Mouse (Mus musculus) urinary bladder, postnatal 14 days (tissue): ENCODE data around the gene Jakmip3.

ENCODE experiments used
- DNase-seq: peaks from one replicate; pipeline ENCODE4 v3.0.0; 2021; ENCODE audit warnings: low spot score

Jakmip3 gene

DNA sequence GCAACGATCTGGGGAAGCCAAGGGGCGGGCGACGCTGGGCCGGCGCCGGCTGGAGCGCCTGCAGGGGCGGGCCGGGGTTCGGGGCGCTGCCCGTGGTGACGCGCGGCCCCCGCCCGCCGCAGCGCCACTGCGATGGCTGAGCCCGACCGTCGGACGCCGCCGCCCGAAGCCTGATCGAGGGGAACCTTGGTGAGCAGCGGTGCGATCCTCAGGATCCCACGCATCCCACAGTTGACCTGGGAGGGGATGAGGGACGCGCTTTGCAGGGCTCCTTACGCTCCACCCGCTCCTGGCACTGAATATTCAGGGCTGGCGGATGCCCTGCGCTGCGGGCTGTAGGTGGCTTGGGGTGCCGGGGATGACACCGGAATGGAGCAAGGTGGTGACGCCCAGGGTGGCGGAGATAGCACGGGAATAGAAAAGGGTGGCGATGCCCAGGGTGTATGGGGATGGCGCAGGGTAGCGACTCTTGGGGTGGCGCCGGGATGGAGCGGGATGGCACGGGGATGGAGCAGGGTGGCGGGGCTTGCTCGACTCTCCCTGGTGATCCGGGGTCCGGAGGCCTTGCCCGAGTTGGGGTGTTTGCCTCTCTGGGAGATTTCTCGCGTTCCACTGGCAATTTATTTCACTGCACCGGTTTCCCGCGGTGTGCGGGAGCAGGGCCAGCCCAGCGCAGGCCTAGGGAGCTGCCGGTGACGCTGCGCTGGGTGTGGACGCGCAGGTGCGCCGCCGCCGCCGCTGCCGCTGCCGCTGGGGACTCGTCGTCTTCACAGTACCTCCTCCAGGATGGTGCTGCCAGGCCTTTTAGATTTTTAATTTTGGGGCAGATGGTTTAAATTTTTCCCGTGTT, at the start of gene Jakmip3:
Gene Jakmip3 (plus strand): TSS at position 119 of the 850 bp plus-strand sequence.
- no peak for DNase-seq

DNA sequence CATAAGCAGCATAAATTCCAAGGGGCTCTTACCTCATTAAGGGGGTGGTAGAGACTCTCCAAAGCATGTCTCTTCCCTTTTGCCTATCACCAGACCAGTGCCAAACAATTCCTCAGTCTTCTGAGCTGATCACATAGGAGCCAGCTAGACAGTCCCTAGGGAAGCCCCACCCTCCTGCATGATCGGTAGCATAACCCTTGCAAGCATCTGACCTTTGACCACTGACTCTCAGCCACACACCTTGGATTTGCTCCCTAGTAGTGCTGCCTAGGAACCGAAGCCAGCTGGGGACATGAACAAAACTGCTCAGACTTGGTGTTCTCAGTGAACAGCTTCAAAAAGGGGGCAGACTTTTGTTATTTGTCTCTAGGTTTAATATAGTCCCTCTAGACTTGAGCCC, 42.4 kb upstream of the Jakmip3 start:
- no peak for DNase-seq

- no peak for DNase-seq
Observed at GRCm38 (mm10) chr7:138898743-138899142, 41.8 kb upstream of the Jakmip3 start.

DNA sequence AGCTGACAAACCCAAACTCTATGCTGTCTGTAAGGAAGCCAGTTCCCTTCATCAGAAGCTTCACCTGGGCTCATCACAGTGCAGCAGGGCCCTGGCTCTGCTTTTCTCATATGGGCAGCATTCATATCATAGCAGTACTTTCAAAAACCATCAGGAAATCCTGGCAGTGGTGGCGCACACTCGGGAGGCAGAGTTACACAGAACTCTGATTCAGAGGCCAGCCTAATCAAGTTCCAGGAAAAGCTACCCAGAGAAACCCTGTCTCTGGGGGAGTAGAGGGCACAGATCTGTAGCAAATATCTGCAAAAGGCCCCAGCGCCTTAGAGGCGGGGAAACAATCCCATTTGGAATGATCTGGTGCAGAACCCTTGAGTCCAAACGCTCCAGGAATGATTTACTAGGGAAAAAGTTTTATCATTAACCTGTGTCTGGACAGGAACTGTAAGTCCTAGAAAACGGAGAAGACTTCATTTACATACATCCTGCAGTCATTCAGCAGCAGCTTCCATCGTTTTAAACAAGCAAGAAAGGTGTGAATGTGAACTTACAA, 36.6 kb upstream of the Jakmip3 start:
- no peak for DNase-seq

DNA sequence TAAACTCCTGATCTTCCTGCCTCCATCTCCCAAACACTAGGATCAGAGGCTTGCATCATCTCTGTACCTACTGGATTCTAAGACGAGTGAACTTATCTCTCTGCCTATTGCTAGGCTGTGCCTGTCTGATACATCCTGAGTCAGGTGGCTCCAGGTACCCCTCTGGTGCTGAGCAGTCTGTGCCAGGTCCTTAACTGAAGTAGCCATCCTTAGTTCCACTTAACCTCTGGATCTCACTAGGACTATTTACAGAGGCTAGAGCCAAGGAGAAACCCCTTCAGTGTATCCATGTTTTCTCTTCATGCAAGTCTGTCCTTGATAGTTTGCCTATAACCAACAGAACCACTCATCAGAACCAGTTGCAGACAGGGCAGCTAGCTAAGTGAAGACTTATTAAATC, 34.1 kb upstream of the Jakmip3 start:
- DNase-seq = no peak

GRCm38 (mm10) chr7:138907043-138907442, 33.5 kb upstream of the Jakmip3 start:
- peak; percentile 45 for DNase-seq

DNA sequence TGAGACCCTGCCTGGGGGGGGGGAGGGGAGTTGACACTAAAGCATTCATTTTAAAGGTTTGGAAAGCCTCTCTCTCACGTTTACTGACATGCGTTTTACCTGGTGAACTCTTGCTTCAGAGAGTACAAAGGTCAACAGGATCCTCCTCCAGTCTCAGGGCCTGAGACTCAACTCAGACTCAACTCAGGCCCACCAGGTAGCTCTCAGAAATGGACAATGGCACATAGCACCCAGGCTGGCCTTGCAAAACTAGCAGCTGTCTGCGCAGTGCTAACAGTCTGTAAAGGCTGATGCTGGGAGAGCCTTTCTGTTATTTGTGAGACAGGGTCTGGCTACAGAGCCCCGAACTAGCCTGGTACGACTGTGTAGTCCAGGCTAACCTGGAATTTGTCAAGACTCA, 32.6 kb upstream of the Jakmip3 start:
- DNase-seq = no peak

DNA sequence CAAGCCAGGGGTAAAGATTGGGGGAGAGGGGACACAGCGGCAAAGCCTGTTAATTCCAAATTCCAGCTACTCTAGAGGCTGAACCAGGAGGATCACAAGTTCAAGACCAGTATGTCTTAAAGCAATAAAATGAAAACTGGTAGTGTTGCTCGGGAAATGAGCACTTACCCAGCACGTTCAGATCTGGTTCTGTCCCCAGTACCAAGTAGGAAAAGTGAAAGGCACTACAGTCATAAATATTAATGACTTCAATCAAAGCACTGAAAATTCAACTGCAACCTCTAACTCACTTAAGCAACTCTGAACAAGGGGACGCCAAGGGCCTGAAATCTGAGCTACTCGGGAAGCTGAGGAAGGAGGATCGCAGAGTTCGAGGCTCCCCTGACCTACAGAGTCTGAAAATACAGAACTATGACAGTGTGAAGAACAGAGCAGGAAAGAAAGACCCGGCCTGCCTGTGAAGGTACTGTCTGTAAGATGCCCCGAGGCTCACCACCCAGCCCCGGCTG, 31.7 kb upstream of the Jakmip3 start:
- no peak for DNase-seq

- peak; percentile 88 for DNase-seq
Observed at GRCm38 (mm10) chr7:138909277-138910192, 31.0 kb upstream of the Jakmip3 start, which contains the start of gene Bnip3. Gene Bnip3, minus strand, starts transcription at chr7:138909519.

DNA sequence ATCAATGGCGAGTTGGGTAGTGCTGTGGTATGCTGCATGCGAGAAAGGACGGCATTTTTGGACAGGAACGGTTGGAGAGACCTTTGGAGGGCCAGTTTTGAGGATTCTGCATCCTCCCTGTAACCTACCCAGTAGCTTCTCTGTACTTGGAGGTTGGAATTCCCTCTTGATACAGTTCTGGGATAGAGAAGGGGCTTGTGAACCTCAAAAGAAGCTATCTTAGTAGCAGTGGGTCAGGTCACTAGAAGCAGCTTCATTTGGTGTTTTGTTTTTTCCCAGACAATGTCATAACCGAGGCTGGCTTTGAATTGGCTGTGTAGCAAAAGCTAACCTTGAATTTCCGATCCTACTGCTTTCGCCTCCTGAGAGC, 30.4 kb upstream of the Jakmip3 start:
- DNase-seq = no peak

- DNase-seq = no peak
Observed at GRCm38 (mm10) chr7:138913616-138914015, 26.9 kb upstream of the Jakmip3 start.

DNA sequence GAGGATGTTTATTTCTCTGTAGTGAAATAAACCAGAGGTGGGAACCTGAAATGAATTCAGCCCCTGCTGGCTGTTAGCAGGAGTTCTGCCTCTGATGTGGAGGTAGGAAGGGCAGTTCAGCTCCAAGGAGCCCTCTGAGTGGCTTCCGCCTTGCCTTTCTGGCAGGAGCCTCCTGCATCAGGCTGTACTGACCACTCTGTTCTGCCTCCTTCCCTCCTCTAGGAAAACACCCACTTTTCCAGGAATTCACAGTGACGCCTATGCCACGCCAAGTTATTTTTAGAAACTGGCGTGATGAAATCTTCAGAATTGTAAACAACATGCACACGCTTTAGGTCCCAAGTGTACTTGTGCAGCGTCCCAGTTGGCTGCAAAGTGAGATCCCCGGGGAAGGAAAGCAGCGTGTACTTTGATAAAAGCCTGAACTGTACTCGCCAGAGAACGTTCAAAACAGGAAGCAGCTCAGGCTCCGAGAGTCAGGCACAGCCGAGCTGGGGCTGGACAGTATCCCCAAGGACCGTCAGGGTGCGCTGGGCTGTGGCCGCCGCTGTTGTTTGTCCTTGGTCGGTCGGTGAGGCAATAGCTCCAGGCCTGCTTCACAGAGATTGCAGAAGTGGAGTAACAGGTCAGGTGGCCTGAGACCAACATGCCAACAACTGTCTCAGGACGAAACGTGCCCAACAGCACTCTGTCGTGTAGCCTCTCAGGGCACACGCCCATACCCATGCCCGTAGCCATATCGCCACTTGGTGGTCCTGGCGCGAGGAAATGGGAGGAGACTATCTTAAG, 21.2 kb upstream of the Jakmip3 start:
- peak; percentile 82 for DNase-seq

DNA sequence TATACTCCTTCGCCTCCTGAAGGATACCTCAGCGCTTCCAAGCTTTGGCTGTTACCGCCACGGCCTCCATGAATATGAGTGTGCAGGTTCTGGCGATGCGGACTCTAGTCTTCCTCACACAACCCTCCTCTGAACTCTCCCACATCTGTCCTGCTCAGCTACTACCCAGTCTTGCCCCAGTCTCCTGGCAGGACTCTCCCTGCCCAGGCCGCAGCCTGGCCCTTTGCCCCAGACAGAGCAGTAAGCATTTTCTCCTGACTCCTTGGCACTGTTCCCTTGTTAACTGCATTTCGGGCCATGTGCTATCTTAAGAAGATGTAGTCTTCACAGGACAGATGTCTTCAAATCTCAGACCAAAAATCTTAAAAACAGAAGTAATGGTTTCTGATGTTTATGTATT, 18.9 kb upstream of the Jakmip3 start:
- no peak for DNase-seq

- no peak for DNase-seq
Observed at GRCm38 (mm10) chr7:138923756-138924425, 16.6 kb upstream of the Jakmip3 start.

DNA sequence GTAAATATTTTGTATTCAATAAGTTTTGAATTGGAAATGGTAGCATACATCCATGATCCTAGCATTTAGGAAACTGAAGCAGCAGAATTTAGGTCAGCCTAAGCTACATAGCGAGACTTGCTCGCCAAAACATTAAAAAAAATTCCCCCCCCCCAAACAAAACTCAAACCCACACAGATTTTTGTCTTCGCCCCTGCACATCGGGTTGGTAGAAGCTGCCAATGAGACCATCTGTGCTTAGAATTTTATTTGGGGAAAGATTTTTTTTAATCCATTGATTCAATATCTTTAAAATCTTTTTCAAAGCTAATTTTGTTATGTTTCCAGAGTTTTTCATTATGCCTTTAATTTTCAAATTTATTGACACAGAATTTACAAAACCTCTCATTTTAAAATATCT, 12.1 kb upstream of the Jakmip3 start:
- DNase-seq = no peak

DNA sequence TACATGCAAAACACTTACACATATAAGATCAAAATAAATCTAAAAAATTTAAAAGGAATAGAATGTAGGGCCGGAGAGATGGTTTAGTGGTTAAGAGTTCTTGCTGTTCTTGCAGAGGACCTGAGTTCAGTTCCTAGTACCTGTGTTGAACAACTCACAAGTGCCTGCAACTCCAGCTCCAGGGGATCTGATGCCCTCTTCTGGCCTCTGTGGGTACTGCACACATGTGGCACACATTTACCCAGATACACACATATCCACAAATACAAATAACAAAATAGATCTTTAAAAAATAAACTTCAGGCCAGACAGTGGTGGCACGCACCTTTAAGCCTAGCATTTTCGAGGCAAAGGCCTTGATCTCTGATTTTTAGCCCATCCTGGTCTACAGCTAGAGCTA, 6.0 kb upstream of the Jakmip3 start:
- no peak for DNase-seq

- no peak for DNase-seq
Observed at GRCm38 (mm10) chr7:138938991-138939390, 1.5 kb upstream of the Jakmip3 start.

DNA sequence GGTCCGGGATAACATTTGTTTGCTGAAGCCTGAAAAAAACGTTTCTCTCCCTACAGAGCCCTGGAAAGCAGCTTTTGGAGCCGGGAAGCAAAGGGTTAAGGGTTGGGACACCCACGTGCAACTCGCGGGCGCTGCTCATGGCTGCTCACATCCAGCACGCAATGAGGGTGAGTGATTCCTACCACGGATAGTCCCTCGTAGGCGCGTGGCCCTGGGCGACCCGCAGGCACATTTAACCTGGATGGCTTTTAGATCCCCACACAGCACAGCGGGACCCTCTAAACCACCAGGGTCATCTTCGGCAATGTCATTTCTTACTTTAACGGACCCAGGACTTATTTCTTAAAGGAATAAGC, 296 bp upstream of the Jakmip3 start:
- no peak for DNase-seq

GRCm38 (mm10) chr7:138941571-138941970, 1.0 kb downstream of the Jakmip3 start:
- DNase-seq = no peak

GRCm38 (mm10) chr7:138942301-138942700, 1.8 kb downstream of the Jakmip3 start:
- DNase-seq = no peak

DNA sequence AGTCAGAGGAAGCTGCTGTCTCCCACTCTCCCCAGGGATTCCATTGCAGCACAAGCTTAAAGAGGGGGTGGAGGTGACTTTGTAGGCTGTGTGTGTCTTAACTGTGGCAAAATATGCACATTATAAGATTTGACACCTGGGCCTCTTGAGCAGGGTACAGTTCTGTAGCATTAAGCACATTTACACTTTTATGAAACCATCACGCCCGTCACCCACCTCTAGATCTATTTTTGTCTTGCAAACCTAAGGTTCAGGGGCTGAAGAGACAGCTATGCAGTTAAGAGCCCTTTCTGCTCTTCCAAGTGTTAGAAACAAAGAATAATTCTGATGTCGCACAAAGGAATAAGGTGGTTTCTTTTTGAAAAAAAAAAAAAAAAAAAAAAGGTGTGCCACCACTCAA, 5.1 kb downstream of the Jakmip3 start:
- no peak for DNase-seq
